Mouse (Mus musculus): ENCODE measurements around the gene Pla2g4c. TPM values are rescaled to one million over a fixed set of nuclear protein-coding genes. Genes with fewer than 3 reads are reported as not detected.

The Pla2g4c gene
- total RNA-seq (2015) (0.89 and 1.2 TPM in 2 replicates), total RNA-seq (2017) (1.5 and 1.8 TPM in 2 replicates)

- ATAC-seq (replicated peaks; ENCODE audit: poor library complexity): peak; percentile 87
Observed at GRCm38 (mm10) chr7:13324316-13324715, at the start of gene Pla2g4c. Gene Pla2g4c, plus strand, starts transcription at chr7:13324655.

DNA sequence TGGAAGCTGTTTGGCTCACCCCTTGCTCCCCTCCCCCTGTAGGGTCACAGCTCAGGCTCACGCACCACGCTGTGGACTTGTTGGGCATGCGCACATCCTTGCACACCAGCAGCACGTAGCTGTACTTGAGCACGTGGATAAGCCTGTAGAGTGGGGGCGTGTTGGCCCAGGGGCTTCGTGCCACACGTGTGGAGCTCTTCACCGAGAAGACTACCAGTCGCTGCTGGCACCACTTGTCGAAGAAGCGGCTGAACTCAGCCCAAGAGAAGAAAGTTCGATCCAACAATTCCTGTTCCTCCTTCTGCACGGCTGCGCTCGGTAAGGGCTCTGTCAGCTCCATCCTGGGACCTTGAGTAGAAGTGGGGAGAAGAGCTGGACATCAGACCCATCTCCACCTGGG lies 47.4 kb upstream of the Pla2g4c start, which contains the start of gene Lig1:
Gene Lig1 (plus strand): TSS at position 203 of the 400 bp plus-strand sequence.
- no peak for ATAC-seq (replicated peaks; ENCODE audit: poor library complexity)

GRCm38 (mm10) chr7:13277833-13278232 lies 46.6 kb upstream of the Pla2g4c start:
- no peak for ATAC-seq (replicated peaks; ENCODE audit: poor library complexity)

DNA sequence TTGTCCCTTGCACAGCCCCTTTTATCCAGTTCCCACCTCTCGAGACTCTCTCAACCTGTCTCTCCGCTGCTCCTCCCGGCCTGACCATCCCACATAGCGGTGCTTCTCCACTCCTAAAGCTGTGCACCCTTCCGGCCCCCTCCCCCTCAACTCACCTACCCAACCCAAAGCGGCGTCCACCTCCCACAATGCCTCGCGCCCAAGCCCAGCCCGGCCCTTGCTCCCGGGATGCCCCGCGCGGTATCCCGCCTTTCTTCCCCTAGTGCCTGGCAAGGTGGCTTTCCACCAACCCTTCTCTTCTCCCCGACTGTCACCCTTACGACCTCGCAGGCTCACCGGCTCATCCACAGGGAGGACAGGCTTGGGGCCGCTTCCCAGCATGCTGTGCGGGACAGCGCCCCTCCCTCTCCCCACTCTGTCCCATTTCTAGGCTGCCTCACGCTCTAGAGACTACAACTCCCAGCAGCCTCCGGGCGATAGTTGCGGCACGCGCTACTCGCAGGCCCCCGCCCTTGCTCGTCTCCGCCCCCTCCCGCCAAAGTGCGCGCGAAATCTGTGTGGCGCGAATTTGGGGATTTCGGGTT lies 46.1 kb upstream of the Pla2g4c start, which contains the start of gene Zswim9:
Gene Zswim9 (minus strand): TSS at position 414 of the 584 bp plus-strand sequence.
- peak; percentile 94 for ATAC-seq (replicated peaks; ENCODE audit: poor library complexity)

DNA sequence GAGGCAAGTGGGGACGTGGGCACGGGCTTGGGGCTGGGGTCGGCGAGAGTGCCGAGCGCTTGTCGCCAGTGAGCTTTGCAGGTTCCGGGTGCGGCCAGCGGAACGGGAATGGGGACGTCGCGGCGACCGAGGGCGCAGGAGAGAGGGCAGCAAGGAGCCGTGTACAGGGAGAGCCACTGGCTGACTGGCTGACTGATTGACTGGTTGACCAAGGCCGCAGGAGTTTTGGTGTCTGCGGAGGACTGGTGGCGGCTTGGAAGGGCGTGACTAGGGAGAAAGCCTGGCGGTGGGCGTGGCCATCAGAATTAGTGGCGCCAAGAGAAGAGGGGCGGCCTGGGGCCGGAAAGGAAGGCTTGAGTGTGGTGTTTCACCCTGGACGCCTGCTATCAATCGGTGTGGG lies 45.5 kb upstream of the Pla2g4c start:
- peak; percentile 64 for ATAC-seq (replicated peaks; ENCODE audit: poor library complexity)

DNA sequence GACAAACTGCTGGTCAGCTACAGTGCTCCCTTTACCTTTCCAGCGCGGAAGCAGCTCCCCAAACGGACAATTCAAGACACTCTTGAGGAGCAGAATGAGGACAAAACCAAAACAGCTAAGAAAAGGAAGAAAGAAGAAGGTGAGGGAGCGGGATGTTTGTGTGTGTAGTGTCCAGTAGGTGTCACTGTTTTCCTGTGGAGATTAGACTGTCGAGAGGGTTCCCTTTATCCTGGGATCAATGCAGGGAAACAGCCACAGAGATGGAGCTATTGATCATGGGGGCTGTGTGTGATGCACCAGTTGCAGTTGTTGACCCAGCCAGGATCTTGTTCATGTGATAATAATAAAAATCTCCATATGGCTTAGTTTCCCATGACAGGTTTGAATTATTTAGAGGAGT lies 35.8 kb upstream of the Pla2g4c start:
- peak; percentile 93 for ATAC-seq (replicated peaks; ENCODE audit: poor library complexity)

DNA sequence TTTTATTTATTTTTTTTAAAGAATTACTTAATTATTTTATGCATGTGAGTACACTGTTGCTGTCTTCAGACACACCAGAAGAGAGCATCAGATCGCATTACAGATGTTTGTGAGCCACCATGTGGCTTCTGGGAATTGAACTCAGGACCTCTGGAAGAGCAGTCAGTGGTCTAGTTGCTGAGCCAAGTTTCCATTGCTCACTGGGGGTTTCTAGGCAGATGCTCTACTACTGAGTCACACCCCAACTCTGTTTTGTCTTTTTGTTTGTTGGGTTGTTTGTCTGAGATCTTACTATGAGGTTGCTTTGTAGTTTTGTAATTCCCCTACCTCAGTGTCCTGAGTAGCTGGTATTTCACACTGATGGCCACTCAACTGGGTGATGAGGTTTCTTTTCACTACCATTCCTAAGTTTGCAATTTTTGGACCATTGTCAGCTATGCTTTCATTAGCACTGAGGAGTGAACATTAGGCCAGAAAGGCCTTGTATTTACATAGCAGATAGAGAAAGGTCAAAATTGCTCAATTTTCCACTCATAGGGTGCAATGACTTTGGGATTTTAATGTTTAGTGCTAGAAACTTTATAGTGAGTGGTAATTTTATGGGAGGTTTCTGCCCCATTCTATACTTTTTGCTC lies 34.3 kb upstream of the Pla2g4c start:
- no peak for ATAC-seq (replicated peaks; ENCODE audit: poor library complexity)

DNA sequence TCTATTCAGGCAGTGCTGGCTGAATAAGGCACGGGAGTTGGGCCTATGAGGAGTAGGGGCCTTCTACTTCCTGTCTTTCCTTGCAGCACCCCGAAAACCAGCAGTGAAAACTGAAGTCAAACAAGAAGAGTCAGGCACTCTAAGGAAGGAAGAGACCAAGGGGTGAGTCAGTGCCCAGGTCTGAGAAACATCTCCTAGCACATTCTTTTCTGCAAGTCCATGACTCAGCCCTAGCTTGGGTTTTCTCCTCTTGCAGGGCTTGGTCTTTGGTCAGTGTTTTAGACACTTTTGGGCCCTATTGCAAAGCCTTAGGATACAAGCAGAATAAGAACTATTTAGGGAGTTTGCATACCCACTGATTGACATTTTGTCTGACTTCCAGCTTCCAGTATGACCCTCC lies 33.1 kb upstream of the Pla2g4c start:
- ATAC-seq (replicated peaks; ENCODE audit: poor library complexity): no peak

DNA sequence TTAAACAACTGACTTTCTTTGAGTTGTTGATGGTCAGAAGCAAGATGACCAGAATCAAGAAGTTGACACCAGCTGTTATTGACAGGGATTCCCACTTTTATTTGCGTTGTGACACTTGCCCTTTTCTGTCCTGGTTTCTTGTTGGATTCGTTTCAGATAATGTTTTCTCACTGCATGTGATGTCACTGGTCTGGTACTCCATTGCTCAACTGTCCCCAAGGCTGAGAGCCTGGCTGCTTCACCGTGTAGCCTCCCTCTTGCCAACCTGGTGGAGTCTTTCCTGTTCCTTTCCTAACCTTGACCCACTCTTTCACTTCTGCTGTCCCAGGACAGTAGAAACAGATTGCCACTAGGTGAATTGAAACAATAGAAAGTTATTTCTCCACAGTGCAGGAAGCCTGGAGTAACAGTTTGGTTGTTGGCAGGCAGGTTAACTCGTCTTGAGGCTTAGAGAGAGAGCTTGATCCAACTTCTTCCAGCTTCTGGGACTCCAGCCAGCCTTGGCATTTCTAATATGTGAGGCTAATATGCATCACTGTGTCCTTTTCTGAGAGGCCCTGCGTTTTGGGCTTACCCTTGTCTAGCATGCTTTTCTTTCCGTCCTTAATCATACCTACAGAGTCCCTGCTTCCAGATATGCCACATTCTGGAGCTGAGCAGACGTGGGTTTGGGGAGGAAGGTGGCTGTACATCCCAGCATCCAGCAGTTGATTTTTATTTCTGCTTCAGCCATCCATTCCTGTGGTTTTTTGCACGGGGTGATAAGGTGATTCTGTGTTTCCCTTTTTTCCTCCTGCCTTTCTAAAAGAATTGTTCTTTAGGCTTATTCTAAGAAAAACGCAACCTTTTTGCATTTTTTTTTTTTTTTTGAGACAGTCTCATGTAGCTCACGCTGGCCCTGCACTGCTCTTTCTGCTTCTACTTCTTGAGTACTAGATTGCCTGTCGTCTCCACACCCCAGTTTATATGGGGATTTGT lies 30.3 kb upstream of the Pla2g4c start:
- ATAC-seq (replicated peaks; ENCODE audit: poor library complexity): no peak

DNA sequence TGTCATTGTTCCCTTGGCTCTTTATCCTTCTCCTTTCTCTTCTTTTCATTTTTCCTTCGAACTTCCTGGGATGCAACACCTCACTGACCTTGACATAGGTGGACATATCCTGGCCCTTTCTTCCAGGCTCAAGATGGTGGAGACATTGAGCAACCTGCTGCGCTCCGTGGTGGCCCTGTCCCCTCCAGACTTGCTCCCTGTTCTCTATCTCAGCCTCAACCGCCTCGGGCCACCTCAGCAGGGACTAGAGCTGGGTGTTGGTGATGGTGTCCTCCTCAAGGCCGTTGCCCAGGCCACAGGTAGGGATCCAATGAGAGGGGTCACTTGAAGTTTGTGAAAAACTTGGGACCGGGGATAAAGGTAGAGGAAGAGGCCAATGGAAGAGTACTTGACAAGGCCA lies 29.2 kb upstream of the Pla2g4c start:
- ATAC-seq (replicated peaks; ENCODE audit: poor library complexity): no peak

GRCm38 (mm10) chr7:13297636-13298035 lies 26.8 kb upstream of the Pla2g4c start:
- no peak for ATAC-seq (replicated peaks; ENCODE audit: poor library complexity)

GRCm38 (mm10) chr7:13298821-13299220 lies 25.6 kb upstream of the Pla2g4c start:
- no peak for ATAC-seq (replicated peaks; ENCODE audit: poor library complexity)

- ATAC-seq (replicated peaks; ENCODE audit: poor library complexity): no peak
Observed at GRCm38 (mm10) chr7:13301643-13302042, 22.8 kb upstream of the Pla2g4c start.

DNA sequence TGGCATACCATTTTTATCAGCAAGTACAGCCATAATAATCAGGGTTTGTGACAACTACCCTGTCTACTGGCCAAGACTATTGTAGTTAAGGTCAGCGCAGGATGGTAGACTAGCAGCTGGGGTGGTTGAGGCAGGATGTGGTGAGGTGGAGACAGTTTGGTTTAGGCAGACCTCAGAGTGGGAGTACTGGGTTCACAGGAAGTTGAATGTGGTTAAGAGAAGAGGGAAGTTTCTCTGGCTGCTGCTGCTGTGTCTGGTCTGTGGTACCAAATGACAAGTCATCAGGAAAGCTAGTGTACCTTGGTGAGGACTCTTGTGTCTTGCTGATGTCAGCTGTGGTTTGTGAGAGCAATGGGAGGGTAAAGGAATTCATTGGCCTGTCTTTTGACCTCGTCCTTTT lies 21.7 kb upstream of the Pla2g4c start:
- peak; percentile 96 for ATAC-seq (replicated peaks; ENCODE audit: poor library complexity)

DNA sequence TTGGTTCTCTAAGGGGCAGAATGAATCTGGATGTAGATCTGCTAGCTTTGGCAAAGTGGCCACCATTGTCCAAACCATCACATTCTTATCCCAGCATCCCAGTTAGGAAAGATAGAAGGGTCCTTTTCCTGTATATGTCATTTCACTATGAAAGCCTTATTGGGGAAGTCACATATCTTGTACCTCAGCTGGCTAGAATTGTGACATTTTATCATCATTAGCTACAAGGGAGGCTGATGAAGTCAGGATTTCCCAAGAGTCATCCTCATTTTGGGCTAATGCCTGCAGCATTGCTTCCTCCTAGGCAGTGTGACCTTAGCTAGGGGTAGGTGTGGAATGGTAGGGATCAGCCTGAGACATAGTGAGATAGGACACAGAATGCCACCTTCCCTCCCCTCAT lies 21.1 kb upstream of the Pla2g4c start:
- peak; percentile 37 for ATAC-seq (replicated peaks; ENCODE audit: poor library complexity)

- no peak for ATAC-seq (replicated peaks; ENCODE audit: poor library complexity)
Observed at GRCm38 (mm10) chr7:13309407-13309806, 15.0 kb upstream of the Pla2g4c start.

DNA sequence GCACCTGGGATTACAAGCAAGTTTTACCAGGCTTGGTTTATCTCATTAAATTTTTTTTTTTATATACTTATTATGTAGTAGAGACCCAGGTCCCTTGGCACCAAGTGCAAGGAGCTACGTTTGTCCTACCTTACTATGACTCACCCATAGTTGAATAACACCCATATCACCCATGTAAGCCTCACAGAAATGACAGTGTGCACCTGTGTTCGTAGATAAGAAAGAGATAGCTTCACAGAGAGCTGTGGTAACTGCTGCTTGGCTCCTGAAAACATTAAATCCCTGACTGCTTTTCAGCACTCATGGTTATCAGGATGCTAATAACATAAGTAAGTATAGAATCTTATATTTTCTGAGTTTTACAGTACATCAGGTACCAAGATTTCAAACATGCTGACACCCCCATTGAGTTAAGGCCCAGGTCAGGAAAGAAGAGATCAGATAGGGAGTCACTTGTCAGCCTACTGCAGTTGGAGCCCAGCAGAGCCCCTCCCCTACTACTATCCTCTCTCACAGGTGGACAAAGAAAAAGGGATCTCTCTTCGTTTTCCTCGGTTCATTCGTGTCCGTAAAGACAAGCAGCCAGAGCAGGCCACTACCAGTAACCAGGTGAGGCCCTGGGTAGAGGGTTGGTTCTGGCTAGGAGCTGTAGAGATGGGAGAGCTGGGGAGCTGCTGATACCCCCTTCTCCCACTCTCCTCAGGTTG lies 13.8 kb upstream of the Pla2g4c start:
- peak; percentile 87 for ATAC-seq (replicated peaks; ENCODE audit: poor library complexity)

GRCm38 (mm10) chr7:13311401-13311800 lies 13.1 kb upstream of the Pla2g4c start:
- ATAC-seq (replicated peaks; ENCODE audit: poor library complexity): no peak

DNA sequence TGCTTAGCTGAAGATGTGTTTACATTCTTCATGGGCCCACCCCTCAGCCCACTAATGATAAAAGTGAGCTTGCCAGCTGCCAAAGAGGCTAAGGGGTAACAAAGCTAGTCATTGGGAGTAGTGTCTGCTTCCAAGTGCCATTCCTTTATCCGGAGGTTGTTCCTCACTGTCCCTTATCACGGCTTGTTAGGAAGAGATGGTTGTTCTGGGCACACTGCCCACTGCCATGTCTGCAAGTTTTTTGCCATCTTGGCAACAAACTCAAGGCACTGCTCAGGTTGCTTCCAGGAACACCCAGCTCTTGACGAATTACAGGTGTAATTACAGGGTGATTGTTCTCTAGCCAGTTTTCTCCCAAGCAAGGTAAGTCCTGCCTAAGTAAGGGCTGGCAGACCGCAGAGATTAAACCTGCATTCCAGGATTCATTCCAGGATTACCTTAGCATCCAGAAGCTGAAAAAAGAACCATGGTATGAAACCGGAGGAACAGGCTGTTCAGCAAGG lies 10.3 kb upstream of the Pla2g4c start:
- no peak for ATAC-seq (replicated peaks; ENCODE audit: poor library complexity)

- ATAC-seq (replicated peaks; ENCODE audit: poor library complexity): peak; percentile 55
Observed at GRCm38 (mm10) chr7:13321424-13321823, 3.0 kb upstream of the Pla2g4c start.

DNA sequence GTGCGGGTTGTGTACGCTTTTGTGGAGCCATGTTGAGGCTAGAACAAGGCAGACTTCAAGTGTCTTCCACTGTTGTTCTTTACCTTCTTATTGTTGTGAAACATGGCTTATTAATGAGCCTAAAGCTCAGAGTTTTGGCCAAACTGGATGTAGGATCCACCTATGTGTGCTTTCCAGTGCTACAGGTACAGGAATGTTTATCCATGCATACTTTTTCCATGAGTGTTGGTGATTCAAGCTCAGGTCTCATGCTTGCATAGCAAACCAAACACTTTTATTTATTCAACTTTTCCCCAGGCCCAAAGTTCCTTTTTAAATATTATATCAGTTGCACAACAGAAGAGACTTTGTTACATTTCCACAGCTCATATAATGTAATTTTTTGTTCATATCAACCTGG lies 6.1 kb downstream of the Pla2g4c start:
- ATAC-seq (replicated peaks; ENCODE audit: poor library complexity): no peak
